Mouse (Mus musculus): ENCODE data around the gene A730071L15Rik.
A peak's percentile ranks its signal among the peaks of the same experiment; 100 is the strongest.

The A730071L15Rik gene

DNA sequence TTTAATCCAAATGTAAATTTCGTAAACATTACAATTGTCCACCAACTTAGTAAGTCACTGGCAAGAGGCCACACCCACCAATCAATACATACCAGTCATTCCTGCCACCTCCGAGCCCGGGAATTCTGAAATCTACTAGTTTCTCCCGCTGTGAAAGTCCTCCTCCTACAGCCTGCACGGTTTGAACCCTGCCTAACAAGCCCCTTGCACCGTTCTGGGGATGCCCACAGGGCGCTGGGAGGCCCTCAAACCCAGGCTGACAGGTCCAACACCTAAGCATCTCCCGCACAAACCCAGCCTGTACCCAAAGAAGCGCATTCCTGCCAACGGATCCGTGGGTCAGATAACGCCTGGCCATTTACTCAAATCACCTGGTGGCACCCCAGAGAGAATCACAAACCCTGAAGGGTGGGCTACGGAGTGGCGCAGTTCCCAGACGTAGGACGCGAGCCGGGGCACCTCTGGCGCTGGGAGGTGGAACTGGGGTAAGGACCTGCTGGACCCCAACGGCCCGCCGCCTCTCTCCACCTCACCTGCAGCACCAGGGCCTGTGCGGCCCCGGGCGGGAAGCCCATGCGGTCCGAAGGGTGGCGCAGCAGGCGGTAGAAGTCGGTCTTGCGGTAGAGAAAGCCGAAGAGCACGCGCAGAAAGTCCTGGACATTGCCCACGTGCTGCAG is at the start of gene A730071L15Rik:
Gene A730071L15Rik, plus strand, starts transcription at position 620 of the 677 bp plus-strand sequence.
- no peak for DNase-seq

GRCm38 (mm10) chr11:6152864-6153263 is 47.0 kb upstream of the A730071L15Rik start:
- no peak for DNase-seq

DNA sequence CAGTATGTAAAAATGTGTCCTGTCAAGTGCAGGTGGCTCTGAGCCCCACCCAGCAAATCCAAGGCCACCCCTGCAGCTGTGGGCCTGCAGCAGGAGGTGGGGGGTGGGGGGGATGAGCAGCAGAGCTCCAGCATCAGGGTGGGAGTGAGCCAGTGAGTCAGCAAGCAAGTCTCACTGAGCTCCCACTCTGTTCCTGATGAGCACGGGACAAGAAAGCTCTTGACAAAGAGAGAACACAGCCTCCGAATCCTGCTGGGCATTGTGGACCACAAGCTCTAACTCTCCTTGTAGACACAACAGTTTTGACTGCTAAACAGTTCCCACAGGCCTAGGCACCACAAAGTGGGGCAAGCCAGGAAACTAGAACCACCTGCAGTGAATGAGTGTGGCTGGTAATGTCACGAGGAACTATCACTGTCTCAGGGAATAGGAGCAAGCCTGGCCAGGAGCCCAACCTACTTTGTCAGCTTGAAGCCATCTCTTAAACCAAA is 45.6 kb upstream of the A730071L15Rik start:
- no peak for DNase-seq

- DNase-seq: no peak
These were observed 43.2 kb upstream of the A730071L15Rik start for GRCm38 (mm10) chr11:6156651-6157050.

DNA sequence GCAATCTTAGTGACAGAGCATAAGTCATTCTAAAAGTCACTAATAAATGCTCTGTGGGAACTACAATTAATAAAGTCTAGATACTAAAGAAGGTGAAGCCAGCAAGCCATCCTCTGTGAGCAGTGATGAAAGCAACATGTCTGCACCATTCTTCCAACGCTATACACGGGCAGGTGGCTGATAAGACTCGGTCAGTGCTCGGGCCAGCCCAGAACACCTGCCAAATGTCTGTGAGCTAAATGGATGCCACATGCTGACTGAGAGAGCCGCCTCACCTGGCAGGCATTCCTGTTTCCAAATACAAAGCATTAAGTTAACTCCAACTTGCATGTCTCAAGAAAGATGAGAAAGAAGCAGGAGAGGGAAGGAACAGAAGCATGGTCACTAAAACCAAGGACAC is 42.7 kb upstream of the A730071L15Rik start:
- no peak for DNase-seq

DNA sequence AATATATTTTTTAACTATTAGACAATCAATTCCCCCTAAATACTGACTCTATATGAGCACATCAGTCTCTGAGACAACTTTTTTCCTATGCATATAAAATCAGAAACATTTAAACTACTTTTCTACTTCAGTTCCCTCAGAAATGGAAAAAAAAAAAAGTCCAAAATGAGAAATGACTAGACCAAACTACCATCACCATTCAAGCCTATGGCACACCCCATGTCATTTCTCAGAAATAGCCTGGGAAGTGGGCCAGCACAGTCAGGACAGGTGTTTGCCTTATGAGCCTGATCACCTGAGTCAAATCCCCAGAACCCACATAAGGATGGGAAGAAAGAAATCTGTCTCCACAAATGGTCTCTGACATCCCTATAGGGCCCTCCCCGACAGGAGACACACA is 41.3 kb upstream of the A730071L15Rik start:
- DNase-seq: no peak

DNA sequence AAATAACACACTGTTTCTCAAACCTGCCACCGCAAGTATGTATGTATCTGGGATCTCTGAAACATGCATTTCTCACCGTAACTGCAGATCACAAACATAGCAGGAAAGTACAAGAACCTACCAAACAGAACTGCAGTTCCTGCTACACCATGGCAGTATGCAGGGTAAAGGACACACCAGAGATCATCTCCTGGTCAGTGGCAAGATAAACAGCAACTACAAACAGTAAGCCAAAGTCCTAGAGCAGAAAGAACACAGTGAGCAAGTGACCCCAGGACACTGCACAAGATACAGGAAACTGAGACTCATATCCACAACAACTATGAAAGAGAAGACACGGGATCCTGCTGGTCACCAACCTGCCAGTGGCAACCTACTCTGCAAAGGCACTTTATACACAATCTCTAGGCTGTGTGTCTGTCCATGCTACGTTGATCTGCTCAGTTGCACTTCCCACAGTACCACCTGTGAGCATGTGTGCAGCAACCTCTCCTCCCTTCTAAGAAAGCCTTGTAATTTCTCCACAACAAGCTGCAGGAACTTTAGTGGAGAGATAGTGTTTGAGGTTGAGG is 40.0 kb upstream of the A730071L15Rik start:
- DNase-seq: no peak

GRCm38 (mm10) chr11:6160663-6161271 is 39.1 kb upstream of the A730071L15Rik start:
- no peak for DNase-seq

GRCm38 (mm10) chr11:6161549-6161948 is 38.3 kb upstream of the A730071L15Rik start:
- DNase-seq: no peak

- DNase-seq: no peak
These were observed 36.8 kb upstream of the A730071L15Rik start for GRCm38 (mm10) chr11:6163062-6163461.

GRCm38 (mm10) chr11:6163706-6164105 is 36.1 kb upstream of the A730071L15Rik start:
- no peak for DNase-seq

GRCm38 (mm10) chr11:6164781-6165180 is 35.0 kb upstream of the A730071L15Rik start:
- DNase-seq: no peak

- no peak for DNase-seq
These were observed 34.3 kb upstream of the A730071L15Rik start for GRCm38 (mm10) chr11:6165391-6166081.

GRCm38 (mm10) chr11:6166351-6166750 is 33.5 kb upstream of the A730071L15Rik start:
- DNase-seq: no peak

- no peak for DNase-seq
These were observed 30.7 kb upstream of the A730071L15Rik start for GRCm38 (mm10) chr11:6169041-6169663.

DNA sequence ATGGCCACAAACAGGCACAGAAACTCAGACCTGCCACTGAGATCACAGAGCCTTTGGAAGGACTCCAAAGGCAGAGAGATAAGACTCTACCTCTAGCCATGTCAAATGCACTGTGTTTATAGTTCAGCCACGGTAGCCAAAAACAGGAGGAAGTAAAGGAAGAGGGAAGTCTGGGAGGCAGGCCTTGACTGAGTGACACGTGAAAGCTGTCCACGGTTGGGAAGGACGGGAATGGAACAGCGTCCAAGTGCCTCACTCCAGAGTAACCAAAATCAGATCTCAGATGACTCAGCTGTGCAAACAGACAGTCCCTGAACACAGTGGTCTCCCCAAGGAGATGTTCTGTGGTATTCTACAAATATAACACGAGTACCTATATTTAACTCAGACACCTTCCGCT is 25.1 kb upstream of the A730071L15Rik start:
- DNase-seq: no peak

DNA sequence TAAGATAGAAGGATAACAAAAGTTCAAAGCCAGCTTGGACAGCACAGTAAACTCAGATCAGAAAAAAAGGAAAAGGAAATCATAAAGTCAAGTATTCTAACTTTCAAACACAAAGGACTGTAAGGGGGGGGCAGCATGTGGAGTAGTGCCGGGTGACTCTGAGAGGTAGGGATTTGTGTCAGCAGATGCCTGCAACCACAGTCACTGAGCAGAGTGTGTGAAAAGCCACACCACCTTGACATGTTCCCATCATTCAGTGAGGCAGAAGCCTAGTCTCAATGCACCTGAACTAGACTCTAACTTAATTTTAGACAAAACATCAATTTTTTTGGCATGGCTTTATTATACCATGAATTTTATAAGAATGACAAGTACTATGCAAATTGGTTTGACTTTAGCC is 24.3 kb upstream of the A730071L15Rik start:
- no peak for DNase-seq

DNA sequence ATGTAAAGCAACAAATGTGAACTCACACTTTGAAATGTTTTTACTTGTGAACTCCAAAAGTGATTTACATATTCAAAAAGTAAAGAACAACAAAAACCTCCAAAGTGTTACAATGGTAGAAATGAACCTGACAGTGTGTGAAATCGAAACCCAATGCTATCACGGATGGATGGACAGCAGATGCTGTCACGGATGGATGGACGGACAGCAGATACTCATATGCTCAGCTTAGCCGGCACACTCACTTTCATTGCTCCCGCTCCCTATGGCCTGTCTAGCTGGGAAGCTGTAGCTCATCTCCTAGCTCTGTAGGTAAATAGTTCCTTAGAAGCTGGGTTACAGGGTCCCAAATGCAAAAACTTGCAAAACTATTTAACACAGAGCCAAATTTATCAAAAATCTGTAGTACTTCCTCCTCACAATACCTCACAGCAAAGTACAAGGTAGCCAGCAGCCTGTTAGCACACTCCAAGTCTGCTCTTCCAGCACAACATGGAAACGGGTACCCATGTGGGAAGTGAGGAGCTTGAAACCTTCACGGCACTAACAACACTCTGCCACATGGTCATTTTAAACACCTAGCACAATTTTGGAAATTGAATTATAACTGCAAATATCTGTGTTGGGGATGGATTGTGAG is 21.9 kb upstream of the A730071L15Rik start:
- peak in 1 of 2 experiments; percentile 43 for DNase-seq

DNA sequence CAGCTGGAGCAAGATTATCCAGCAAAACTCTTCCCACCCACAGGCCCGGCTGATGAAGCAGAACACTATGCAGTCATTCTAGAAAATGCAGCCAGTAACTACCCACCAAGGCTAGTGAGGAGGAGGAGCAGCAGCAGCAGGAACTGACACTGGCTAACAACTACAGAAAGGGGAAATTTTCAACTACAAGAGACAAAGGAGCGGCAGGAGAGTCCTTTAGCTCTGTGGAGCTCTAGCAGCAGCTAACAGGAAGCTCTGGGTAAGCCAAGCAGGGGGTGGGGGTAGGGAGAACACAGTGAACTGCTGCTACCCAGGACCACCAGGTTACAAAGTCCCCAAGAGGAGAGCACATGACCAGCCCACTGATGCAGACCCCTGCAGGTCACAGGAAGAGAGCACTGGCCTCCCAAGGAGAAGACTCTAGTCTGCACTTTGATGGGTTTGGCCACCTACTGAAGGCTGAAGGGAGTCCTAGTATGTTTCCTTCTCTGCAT is 21.1 kb upstream of the A730071L15Rik start:
- peak in 1 of 2 experiments; percentile 30 for DNase-seq

GRCm38 (mm10) chr11:6179194-6179593 is 20.6 kb upstream of the A730071L15Rik start:
- no peak for DNase-seq

- DNase-seq: no peak
These were observed 18.9 kb upstream of the A730071L15Rik start for GRCm38 (mm10) chr11:6180811-6181399.

DNA sequence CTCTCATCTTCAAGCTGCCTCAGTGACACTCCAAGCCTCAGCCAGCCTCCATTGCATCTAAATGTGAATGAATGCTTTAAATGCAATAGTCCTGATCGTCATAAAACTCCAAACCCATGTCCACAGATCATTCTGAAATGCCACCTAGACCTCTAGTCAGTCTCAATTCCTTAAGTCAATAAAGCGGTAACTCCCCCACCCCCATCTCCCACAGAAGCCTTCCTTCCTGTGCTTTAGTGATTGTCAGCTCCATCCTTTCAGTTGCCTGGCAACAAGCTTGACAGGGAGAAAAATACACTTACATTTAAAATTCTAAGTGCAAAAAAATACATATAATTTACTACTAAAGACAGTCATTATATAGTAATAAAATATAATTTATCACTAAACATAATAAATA is 16.6 kb upstream of the A730071L15Rik start:
- no peak for DNase-seq
